Mouse (Mus musculus) erythroid progenitor cell, adult 5-6 weeks (primary cell): ENCODE measurements around the gene Cd180. TPM values are rescaled to one million over a fixed set of nuclear protein-coding genes. Genes with fewer than 3 reads are reported as not detected.

ENCODE experiments used
- ATAC-seq: replicated peaks from 2 replicates; pipeline ENCODE4 v1.8.0; 2016; ENCODE audit warnings: moderate number of reproducible peaks, mild to moderate bottlenecking, moderate TSS enrichment, inconsistent platforms; ENCODE audit not compliant: poor library complexity, low FRiP score, severe bottlenecking
- total RNA-seq, 2 experiments: library from RNA; stranded (forward) in 1 of 2; stranded (reverse) in 1 of 2; fragments of 150-400 nt in 1 of 2; fragments of 186-747, 209-891 nt in 1 of 2; gene quantifications; 2 replicates each; pipeline versions ENCODE4 v1.2.3 to v1.2.4; 2015 to 2017; ENCODE audit warnings: low replicate concordance in 2 of 2

Cd180 gene
- total RNA-seq, 2 experiments from 2014 or later = 1.7 to 23.5 TPM

GRCm38 (mm10) chr13:102770194-102770593 lies 76.8 kb downstream of the Cd180 start:
- ATAC-seq = no peak

- ATAC-seq = no peak
Measured at GRCm38 (mm10) chr13:102773169-102773568, 79.8 kb downstream of the Cd180 start.

GRCm38 (mm10) chr13:102774786-102775201 lies 81.4 kb downstream of the Cd180 start:
- ATAC-seq = no peak

GRCm38 (mm10) chr13:102775506-102775905 lies 82.1 kb downstream of the Cd180 start:
- no peak for ATAC-seq

- ATAC-seq = no peak
Measured at GRCm38 (mm10) chr13:102778859-102779258, 85.5 kb downstream of the Cd180 start.

GRCm38 (mm10) chr13:102779275-102779674 lies 85.9 kb downstream of the Cd180 start:
- ATAC-seq = no peak

GRCm38 (mm10) chr13:102783531-102784310 lies 90.4 kb downstream of the Cd180 start:
- ATAC-seq = no peak

- no peak for ATAC-seq
Measured at GRCm38 (mm10) chr13:102786666-102787230, 93.4 kb downstream of the Cd180 start.
